Mouse (Mus musculus): ENCODE measurements around the gene Trim62. TPM values are rescaled to one million over a fixed set of nuclear protein-coding genes. Genes with fewer than 3 reads are reported as not detected.

Trim62 gene
- total RNA-seq, 1 experiment from 2014 or later, result 11.0 TPM

GRCm38 (mm10) chr4:128909378-128909831 is 26.0 kb downstream of the Trim62 start:
- no peak for DNase-seq

- no peak for DNase-seq
Observed at GRCm38 (mm10) chr4:128910276-128911063, 27.1 kb downstream of the Trim62 start.

GRCm38 (mm10) chr4:128912085-128912484 is 28.7 kb downstream of the Trim62 start:
- DNase-seq, result no peak

DNA sequence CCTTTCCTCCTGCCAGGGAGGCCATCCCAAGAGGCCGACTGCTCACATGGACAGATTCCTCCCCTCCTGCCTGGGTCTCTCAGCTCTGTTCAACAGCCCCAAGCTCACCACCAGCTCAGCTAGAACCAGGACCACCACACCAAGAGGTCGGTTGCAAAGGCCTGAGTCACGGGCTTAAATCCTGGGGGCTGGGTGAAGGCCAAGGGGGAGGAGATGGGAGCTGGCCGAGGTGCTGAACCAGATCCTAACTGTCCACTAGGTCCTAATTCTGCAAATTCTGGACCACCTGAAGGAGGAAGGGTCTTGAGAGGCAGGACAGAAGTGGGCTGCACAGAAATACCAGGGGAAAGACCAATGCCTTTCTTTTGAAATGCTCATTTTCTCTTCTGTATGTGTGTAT is 30.4 kb downstream of the Trim62 start:
- DNase-seq, result peak; percentile 53

DNA sequence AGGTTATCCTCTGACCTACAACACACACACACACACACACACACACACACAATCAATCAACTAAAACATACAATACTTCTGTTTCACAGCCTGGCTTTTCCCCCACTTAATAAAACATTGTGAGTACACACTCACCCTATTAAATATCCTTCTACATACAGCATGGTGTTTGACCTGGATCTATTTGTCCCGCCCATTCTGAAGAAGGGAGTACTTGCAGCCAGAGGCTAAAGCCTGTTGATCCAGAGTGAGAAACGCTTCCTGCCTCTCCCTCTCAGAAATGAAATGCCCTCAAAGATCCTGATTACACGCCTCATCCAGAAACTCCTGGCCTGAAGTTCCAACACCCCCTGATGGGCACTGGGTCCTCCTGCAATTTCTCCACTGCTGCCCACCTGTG is 33.7 kb downstream of the Trim62 start:
- no peak for DNase-seq

- DNase-seq, result no peak
Observed at GRCm38 (mm10) chr4:128917756-128918155, 34.4 kb downstream of the Trim62 start.

DNA sequence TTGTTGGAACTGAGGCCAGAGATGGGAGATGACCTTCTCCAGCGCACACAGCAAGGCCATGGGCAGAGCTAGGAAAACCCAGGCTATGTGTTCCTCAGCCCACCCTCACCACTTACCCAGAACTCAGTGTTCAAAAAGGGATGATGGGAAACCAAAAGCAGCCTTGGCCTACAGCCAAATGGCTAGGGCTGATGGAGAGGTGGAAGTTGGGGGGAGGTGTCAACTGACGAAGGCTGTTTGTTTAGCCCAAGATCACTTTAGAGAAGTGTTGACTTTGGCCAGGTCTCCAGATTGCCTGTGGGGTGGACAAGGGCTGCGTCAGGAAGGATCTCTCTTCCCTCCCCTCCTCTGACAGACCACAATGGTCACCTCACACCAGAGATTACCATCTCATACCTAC is 34.8 kb downstream of the Trim62 start:
- peak; percentile 47 for DNase-seq

DNA sequence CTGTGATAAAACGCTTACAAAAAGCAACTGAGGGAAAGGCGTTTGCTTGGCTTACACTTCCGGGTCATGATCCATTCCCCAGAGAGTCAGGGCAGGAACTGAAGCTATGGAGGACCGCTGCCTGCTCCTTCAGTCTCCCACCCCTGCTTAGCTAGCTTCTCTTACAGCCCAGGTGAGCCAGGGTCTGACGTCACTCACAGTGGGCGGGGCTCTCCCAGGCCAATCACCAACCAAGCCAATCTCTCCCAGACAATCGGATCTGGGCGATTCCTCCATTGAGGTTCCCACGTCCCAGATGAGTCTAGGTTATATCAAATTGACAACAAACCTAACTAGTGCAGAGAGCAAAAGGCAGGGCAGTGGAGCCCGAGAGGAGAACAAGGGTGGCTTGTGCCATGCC is 35.7 kb downstream of the Trim62 start:
- no peak for DNase-seq

GRCm38 (mm10) chr4:128923603-128924002 is 40.2 kb downstream of the Trim62 start:
- no peak for DNase-seq

- DNase-seq, result peak; percentile 91
Observed at GRCm38 (mm10) chr4:128924841-128925606, 41.6 kb downstream of the Trim62 start.

- no peak for DNase-seq
Observed at GRCm38 (mm10) chr4:128932783-128933182, 49.4 kb downstream of the Trim62 start.

DNA sequence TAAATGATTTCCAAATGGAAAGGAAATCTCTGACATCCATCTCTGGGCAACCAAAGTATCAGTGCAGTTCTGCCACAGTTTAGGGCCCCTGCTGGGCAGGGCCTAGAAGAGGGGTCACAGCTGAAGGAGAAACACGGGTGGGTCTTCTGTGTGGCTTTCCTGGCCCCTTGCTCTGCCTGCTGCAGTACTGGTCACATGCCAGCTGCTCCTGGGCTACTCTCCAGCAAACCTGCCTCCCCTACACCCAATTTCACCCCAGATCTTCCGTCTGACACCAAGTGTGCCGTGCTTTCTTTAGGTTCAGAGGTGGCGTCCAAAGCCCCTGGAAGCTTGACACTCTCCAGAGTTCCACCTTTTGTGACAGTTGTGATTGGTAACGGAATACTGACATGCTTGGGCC is 52.2 kb downstream of the Trim62 start:
- no peak for DNase-seq

GRCm38 (mm10) chr4:128942346-128942745 is 59.0 kb downstream of the Trim62 start:
- no peak for DNase-seq

DNA sequence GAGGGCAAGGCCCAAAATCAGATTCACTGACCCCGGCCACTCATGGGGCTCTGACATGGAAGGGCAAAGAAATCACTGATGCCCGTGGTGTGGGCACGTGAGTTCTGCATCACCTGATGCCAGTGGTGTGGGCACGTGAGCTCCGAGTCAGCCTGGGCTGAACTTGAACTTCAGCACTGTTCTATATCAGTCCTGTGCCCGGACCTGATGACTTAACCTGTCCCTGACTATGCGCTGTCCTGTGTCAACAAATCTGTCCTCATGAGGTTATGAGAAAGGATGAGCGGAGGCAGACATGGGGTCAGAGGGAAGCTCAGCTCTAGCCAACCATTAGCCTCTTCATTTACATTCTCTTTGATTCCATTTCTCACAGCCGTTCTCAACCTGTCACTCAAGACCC is 63.4 kb downstream of the Trim62 start:
- DNase-seq, result no peak

- peak; percentile 67 for DNase-seq
Observed at GRCm38 (mm10) chr4:128947326-128947933, 64.0 kb downstream of the Trim62 start.

GRCm38 (mm10) chr4:128948137-128948674 is 64.8 kb downstream of the Trim62 start:
- peak; percentile 85 for DNase-seq

DNA sequence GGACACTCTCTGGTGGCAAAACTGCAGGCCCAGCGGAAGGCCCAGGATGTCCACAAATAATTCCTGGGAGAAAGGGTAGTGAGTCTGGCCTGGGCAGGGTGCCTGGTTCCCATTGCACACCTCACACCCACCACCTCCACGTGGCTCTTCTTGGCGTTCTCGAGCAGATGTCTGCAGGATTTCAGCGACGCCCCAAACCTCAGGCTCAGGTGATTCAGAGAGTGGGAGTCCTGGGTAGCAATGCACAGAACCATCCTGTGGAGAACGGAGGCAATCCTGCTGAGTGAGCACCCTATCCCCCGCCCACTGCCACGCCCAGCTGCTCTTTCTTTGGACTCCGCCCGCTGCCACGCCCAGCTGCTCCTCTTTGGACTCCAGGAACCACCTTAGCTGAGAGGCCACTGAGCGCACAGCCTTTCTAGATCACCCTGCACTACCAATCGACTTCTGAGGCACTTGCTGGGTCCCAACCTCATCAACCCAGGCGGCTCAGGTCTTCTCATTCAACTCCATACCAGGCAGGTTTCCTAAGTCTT is 66.2 kb downstream of the Trim62 start:
- DNase-seq, result no peak

DNA sequence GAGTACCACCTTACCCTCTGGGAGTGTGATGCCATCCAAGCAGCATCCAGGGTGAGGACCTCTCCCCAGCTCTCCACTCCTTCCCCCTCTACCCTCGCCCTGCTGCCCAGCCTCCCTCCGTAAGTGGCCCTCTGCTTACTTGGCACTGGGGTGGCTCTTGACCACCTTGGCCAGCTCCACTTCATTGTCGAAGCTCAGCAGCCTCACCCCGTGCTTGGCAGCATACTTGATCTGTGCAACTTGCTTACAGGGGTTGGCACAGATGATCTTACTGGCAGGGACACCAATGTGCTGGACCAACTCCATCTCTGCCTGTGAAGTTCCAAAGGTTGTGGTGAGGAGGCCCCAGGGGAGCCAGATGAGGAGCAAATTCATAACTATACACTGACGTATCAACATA is 67.1 kb downstream of the Trim62 start:
- peak; percentile 55 for DNase-seq

GRCm38 (mm10) chr4:128953851-128954250 is 70.5 kb downstream of the Trim62 start:
- no peak for DNase-seq

- peak; percentile 74 for DNase-seq
Observed at GRCm38 (mm10) chr4:128957155-128957911, 74.0 kb downstream of the Trim62 start.

- DNase-seq, result peak; percentile 47
Observed at GRCm38 (mm10) chr4:128958156-128958555, 74.8 kb downstream of the Trim62 start.

- peak; percentile 44 for DNase-seq
Observed at GRCm38 (mm10) chr4:128958849-128959248, 75.5 kb downstream of the Trim62 start.

All from adrenal gland, postnatal 14 days (tissue).